In the genomic region with DNA sequence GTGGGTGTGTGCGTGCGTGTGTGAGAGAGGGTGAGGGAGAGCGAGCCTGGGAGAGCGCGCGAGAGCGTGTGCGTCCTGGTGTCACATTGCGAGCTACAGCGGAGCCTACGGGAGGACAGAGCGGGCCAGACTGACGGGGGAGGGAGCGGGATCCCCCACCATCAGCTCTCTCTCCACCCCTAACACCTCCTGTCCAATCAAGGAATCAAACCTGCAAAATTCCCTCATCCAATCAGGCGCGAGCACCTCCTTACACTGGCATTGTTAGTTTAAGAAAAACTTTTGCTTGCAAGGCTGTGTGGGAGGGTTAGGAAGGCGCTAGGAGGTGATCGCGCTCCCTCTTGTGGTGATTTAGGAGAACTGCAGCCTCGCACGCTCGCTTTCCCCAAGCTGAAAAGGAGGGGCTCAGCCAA, we compare ENCODE assay signal across 7 mouse cellular contexts. TPM values are rescaled to one million over a fixed set of nuclear protein-coding genes. Genes with fewer than 3 reads are reported as not detected.
DNase-seq lines count a peak whose midpoint lies in the region; ATAC-seq lines count a peak whose summit lies in the region.

TSS of gene Ephb1 (minus strand) at position 133 of the 413 bp plus-strand sequence.

- no peaks in the 10 kb centered on the region for H3K9me3 ChIP-seq in intestine, embryonic 15.5 days

- peaks cover 66% of the 10 kb centered on the region for H3K27me3 ChIP-seq in intestine, embryonic 15.5 days (replicated peaks)

- under 1% methylated on average over 22 of the region's 22 CpGs for WGBS in intestine, embryonic 15.5 days

- peak; percentile 66 for DNase-seq in adrenal gland, adult 8-10 months
- DNase-seq in embryo, embryonic 11.5 days (ENCODE audit: low read depth, low spot score) = peak; percentile 84
- DNase-seq in gastrocnemius, postnatal 36 days = peak; percentile 54 to 73
- peak; percentile 92 to 97 for DNase-seq in left cerebral cortex, postnatal 14 days (ENCODE audit: low spot score in 2 of 2)
- DNase-seq in mesoderm, embryonic 11.5 days (ENCODE audit: low read depth, low spot score) = peak; percentile 94
- peak; percentile 77 for DNase-seq in right cerebral cortex, postnatal 4 days

- no peaks in the 10 kb centered on the region for H3K36me3 ChIP-seq in intestine, embryonic 15.5 days

- peaks cover 9% of the 10 kb centered on the region; the same call in 1 of the 2 replicates for H3K4me1 ChIP-seq in intestine, embryonic 15.5 days (replicated peaks)

- no peak within 1 kb of the TSS for H3K27ac ChIP-seq in intestine, embryonic 15.5 days

- H3K4me3 ChIP-seq in intestine, embryonic 15.5 days (replicated peaks) = peak within 1 kb of the TSS; percentile 55

- ATAC-seq in intestine, embryonic 15.5 days = peak; percentile 95

- peak within 1 kb of the TSS; percentile 95 for H3K4me2 ChIP-seq in intestine, embryonic 15.5 days (replicated peaks)

- peak within 1 kb of the TSS; percentile 53 for H3K9ac ChIP-seq in intestine, embryonic 15.5 days

- intact Hi-C loops in gastrocnemius, postnatal 36 days (cut with DNase I) = loop anchor here (5.0 kb wide), 3 partner anchors 87 to 662 kb away; no protein-coding TSS in a partner anchor
- intact Hi-C loops in left cerebral cortex, postnatal 14 days (cut with DNase I) = loop anchor here (1.0 to 10.0 kb wide), 7 partner anchors 82 to 1170 kb away; no protein-coding TSS in a partner anchor

RNA-seq across cellular contexts. Expression of gene Ephb1, which starts in this region (rescaled TPM):
- 1 to 10 TPM; 1.2 to 3.1 (median 2.0) TPM for total RNA-seq in adrenal gland, adult 8-10 months (2022)
- total RNA-seq in gastrocnemius, postnatal 36 days (2021) = 1 to 10 TPM in 1 of 2 experiments, under 1 TPM in 1; 0.59 to 1.4 TPM
- polyA plus RNA-seq in intestine, embryonic 15.5 days (2015; fragmentation: Nextera tagmentation; extraction: Ambion mirVana) = 6.6 and 7.4 TPM in 2 replicates
- total RNA-seq in left cerebral cortex, postnatal 14 days (2021) = 10 to 100 TPM; 39.2 to 40.5 TPM

Comparison
In these comparisons a context has a peak if more than half of its experiments do, and no peak if none do; other contexts are left out.
1. RNA of gene Ephb1 (total RNA-seq): 39.2 to 40.5 TPM in left cerebral cortex, postnatal 14 days; 1.2 to 3.1 TPM in adrenal gland, adult 8-10 months and 0.59 to 1.4 TPM in gastrocnemius, postnatal 36 days; every median in the first group is over 4 times any median in the second.
2. Peak in every context shown above with its lines, with median percentiles within 50 percentile points of each other: DNase-seq.